Mouse (Mus musculus): Measurements from ENCODE around the gene Bglap3. TPM values are rescaled to one million over a fixed set of nuclear protein-coding genes. Genes with fewer than 3 reads are reported as not detected.

The Bglap3 gene
- total and polyA plus RNA-seq, 3 experiments: not detected

DNA sequence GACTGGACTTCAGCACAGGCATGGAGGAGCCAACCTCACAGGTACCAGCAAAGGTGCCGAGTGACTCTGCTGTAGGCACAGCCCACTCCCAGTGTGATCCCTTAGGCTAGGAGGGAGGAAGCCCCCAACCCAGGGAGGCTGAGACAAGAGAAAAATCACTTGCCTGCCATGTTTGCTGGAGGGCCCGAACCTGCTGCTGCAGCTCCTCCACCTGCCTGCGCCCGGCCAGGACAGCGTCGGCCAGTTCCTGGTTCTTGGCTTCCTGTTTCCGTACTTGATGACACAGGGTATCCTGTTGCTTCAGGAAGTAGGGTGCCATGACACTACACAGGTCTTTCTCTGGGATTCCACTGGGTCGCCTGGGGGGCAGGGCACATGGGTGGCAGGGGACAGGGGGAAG lies 23.2 kb upstream of the Bglap3 start:
- DNase-seq (ENCODE audit: low read depth, low spot score): no peak
- Histone ChIP-seq H3K9ac (ENCODE audit: control insufficient read depth, low read depth, low read length, poor library complexity, severe bottlenecking) (no peak overlapping the region), H3K9me3 (replicated peaks; ENCODE audit: insufficient read depth, low read length) (no peaks in the 10 kb centered on the region), H3K4me1 (ENCODE audit: control insufficient read depth in 1 of 2, insufficient read depth in 2 of 2, low read length in 2 of 2) (no peaks in the 10 kb centered on the region), H3K36me3 (ENCODE audit: control insufficient read depth in 1 of 2, insufficient read depth in 2 of 2, low read length in 2 of 2) (peaks cover 0 to 5% of the 10 kb centered on the region in 2 experiments; a peak in 2 of 4 replicates), H3K4me3 (ENCODE audit: control insufficient read depth in 1 of 2, insufficient read depth in 1 of 2, low read depth in 2 of 2, low read length in 2 of 2) (no peak overlapping the region), H3K79me2 (ENCODE audit: control insufficient read depth, insufficient read depth, low read length, poor library complexity) (no peaks in the 10 kb centered on the region), H3K27ac (ENCODE audit: control insufficient read depth, low read depth, low read length) (no peak overlapping the region), H3K27me3 (ENCODE audit: control insufficient read depth in 1 of 2, insufficient read depth in 2 of 2, low read length in 2 of 2) (no peaks in the 10 kb centered on the region)
- TF ChIP-seq ELF1 (IDR thresholded peaks at IDR 0.05; ENCODE audit: low read depth, low read length) (no peak), ZC3H11A (IDR thresholded peaks at IDR 0.05; ENCODE audit: low read depth, low read length) (no peak), SIN3A (IDR thresholded peaks at IDR 0.05; ENCODE audit: low read length) (no peak), POLR2AphosphoS2 (IDR thresholded peaks at IDR 0.05; ENCODE audit: low read length) (no peak), EP300 (IDR thresholded peaks at IDR 0.05; ENCODE audit: low read depth in 1 of 2, low read length in 2 of 2) (no peak), TCF12 (IDR thresholded peaks at IDR 0.05; ENCODE audit: low read depth, low read length) (no peak), CHD2 (IDR thresholded peaks at IDR 0.05; ENCODE audit: low read length) (no peak), MEF2A (IDR thresholded peaks at IDR 0.05; ENCODE audit: extremely low read depth, insufficient replicate concordance, low read depth, low read length, poor library complexity, severe bottlenecking) (no peak)

DNA sequence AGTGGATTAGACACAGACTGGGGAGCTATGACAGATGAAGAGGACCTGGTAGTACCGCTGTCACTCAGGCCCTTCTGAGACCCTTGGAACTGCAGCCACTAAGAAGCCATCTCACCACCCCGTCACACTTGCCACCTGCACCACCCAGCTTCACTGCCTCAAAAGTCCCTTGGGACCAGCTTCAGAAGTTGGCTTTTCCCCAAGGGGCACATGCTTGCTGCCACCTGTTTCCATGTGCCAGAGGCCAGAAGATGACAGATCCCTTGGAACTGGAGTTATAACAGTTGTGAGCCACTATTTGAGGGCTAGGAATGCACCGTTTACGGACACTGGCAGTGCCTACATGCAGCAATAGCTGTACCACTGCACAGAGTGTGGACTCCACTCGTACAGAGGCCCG lies 22.7 kb upstream of the Bglap3 start:
- no peak for TF ChIP-seq TAL1 (IDR thresholded peaks at IDR 0.05; ENCODE audit: low read length)
- no peak for DNase-seq (ENCODE audit: low read depth, low spot score)

DNA sequence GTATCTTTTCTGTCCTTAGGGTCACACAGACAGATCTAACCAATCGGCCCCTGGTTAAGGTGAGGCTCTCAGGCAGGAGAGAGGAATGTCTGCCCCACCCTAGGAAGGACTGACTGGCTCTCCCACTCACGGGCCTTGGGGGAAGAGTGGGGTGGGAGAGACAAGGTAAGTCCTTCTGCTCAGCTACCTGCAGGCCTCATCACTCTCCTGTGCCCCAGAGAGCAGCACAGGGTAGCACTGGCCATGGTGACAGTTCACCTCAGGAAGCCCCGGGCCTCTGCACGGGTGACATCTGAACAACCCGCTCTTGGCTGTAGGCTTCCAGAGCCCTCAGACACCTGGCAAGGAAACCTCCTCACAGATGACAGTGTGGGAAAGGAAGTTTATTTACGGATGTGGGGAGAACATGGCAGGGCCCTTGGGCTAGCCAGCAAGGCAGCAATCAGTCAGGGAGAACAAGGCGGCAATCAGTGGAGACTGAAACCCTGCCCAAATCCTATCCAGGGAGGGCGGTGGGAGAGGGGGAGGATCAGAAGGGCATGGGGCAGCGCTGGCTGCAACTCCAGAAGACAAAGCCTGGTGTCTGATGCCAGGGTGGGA lies 21.3 kb upstream of the Bglap3 start:
- H3K79me2 ChIP-seq (ENCODE audit: control insufficient read depth, insufficient read depth, low read length, poor library complexity): no peaks in the 10 kb centered on the region
- H3K9me3 ChIP-seq (replicated peaks; ENCODE audit: insufficient read depth, low read length): no peaks in the 10 kb centered on the region
- H3K36me3 ChIP-seq (ENCODE audit: control insufficient read depth in 1 of 2, insufficient read depth in 2 of 2, low read length in 2 of 2): peaks cover 0 to 3% of the 10 kb centered on the region in 2 experiments; a peak in 1 of 4 replicates
- no peak overlapping the region for H3K4me3 ChIP-seq (ENCODE audit: control insufficient read depth in 1 of 2, insufficient read depth in 1 of 2, low read depth in 2 of 2, low read length in 2 of 2)
- TF ChIP-seq BHLHE40 (IDR thresholded peaks at IDR 0.05; ENCODE audit: borderline replicate concordance, low read depth, low read length) (no peak), MYB (IDR thresholded peaks at IDR 0.05; ENCODE audit: low read depth, low read length) (no peak), POLR2AphosphoS5 (IDR thresholded peaks at IDR 0.05; ENCODE audit: borderline replicate concordance, low read depth, low read length) (no peak), TCF12 (IDR thresholded peaks at IDR 0.05; ENCODE audit: low read depth, low read length) (no peak)
- H3K27ac ChIP-seq (ENCODE audit: control insufficient read depth, low read depth, low read length): no peak overlapping the region
- no peak overlapping the region for H3K9ac ChIP-seq (ENCODE audit: control insufficient read depth, low read depth, low read length, poor library complexity, severe bottlenecking)
- DNase-seq (ENCODE audit: low read depth, low spot score): no peak
- H3K4me1 ChIP-seq (ENCODE audit: control insufficient read depth in 1 of 2, insufficient read depth in 2 of 2, low read length in 2 of 2): no peaks in the 10 kb centered on the region
- no peaks in the 10 kb centered on the region for H3K27me3 ChIP-seq (ENCODE audit: control insufficient read depth in 1 of 2, insufficient read depth in 2 of 2, low read length in 2 of 2)

More for the DNA sequence above, 22.7 kb upstream of the Bglap3 start:
- Histone ChIP-seq H3K4me1 (ENCODE audit: control insufficient read depth in 1 of 2, insufficient read depth in 2 of 2, low read length in 2 of 2) (no peaks in the 10 kb centered on the region), H3K27ac (ENCODE audit: control insufficient read depth, low read depth, low read length) (no peak overlapping the region), H3K36me3 (ENCODE audit: control insufficient read depth in 1 of 2, insufficient read depth in 2 of 2, low read length in 2 of 2) (peaks cover 0 to 5% of the 10 kb centered on the region in 2 experiments; a peak in 2 of 4 replicates), H3K9me3 (replicated peaks; ENCODE audit: insufficient read depth, low read length) (no peaks in the 10 kb centered on the region), H3K27me3 (ENCODE audit: control insufficient read depth in 1 of 2, insufficient read depth in 2 of 2, low read length in 2 of 2) (no peaks in the 10 kb centered on the region), H3K79me2 (ENCODE audit: control insufficient read depth, insufficient read depth, low read length, poor library complexity) (no peaks in the 10 kb centered on the region), H3K4me3 (ENCODE audit: control insufficient read depth in 1 of 2, insufficient read depth in 1 of 2, low read depth in 2 of 2, low read length in 2 of 2) (no peak overlapping the region), H3K9ac (ENCODE audit: control insufficient read depth, low read depth, low read length, poor library complexity, severe bottlenecking) (no peak overlapping the region)
